Mouse (Mus musculus) Patski (cell line): ENCODE measurements around the gene Trpv1. TPM values are rescaled to one million over a fixed set of nuclear protein-coding genes. Genes with fewer than 3 reads are reported as not detected.

Experiments used
- ATAC-seq: fragments of 100-300 bp; one replicate; pipeline ENCODE4 v1.8.0; 2021
- CTCF ChIA-PET: fragments of 350-600 bp; sonication (Branson Sonifier 250); formaldehyde crosslinking; loops from one replicate; lab custom pipeline; 2022; ENCODE audit warnings: inconsistent platforms; lab: Charles Lee
- POLR2A ChIA-PET: fragments of 350-600 bp; sonication (Branson Sonifier 250); formaldehyde crosslinking; loops from one replicate; lab custom pipeline; 2022; ENCODE audit warnings: antibody characterized with exemption, inconsistent platforms; lab: Charles Lee
- DNase-seq: peaks from one replicate; pipeline ENCODE4 v3.0.0-alpha.2; 2011; ENCODE audit warnings: low read depth, low spot score
- H3K27me3 ChIP-seq: fragments of 371-371 bp; one replicate; pipeline ENCODE4 v1.5.1; 2021
- CTCF ChIP-seq: fragments of 100-300 bp; IDR thresholded peaks from one replicate; pipeline ENCODE4 v1.5.1; 2021
- in situ Hi-C: fragments of 300-500 bp; cut with MboI; formaldehyde crosslinking; loops from 3 replicates; pipeline ENCODE4 v1.11.1; 2018; ENCODE audit warnings: low pct_unique_long_range_greater_than_20kb, mixed read lengths
- polyA plus RNA-seq: library from polyadenylated mRNA; unstranded; gene quantifications from one replicate; pipeline ENCODE4 v1.2.3, GENCODE M21; 2021

The Trpv1 gene
- polyA plus RNA-seq, 1 experiment from 2014 or later, result not detected

- in situ Hi-C loops, result no loop called here
- TF ChIP-seq CTCF, result no peak
- ATAC-seq, result no peak
Observed at GRCm38 (mm10) chr11:73267267-73267666, 33.2 kb downstream of the Trpv1 start, which contains the start of gene Trpv3. Gene Trpv3 (plus strand): TSS chr11:73267388.

DNA sequence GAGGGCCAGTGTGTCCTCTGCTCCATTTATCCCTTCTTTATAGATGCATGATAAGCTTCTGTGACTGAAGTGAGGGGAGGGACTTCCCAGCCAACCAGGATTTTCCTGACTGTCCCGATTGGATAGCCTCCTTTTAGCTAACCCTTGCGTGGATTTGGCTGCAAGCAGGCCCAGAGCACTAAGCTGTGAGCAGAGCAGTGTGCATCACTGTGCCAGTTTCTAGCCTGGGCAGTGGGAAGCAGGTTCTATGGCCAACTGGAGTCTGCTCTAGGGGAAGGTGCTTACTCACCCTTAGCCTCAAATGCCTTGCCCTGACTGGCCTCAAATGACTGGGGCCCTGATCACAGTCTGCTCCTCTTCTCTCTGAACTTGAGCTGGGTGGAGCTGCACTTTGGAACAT, 40.7 kb downstream of the Trpv1 start:
- no peaks in the 10 kb centered on the region for H3K27me3 ChIP-seq
- POLR2A ChIA-PET, result no interaction called here
- no peak for TF ChIP-seq CTCF
- ATAC-seq, result no peak
- CTCF ChIA-PET, result interaction anchor here (0.7 kb wide), 1 partner anchor 18 kb away, joined by 3 read pairs; no protein-coding TSS in a partner anchor
- in situ Hi-C loops, result loop anchor here (25.0 kb wide), 1 partner anchor 1087 kb away; the partner anchor contains the start of genes Olfr411 and Olfr412
- DNase-seq, result no peak

More at GRCm38 (mm10) chr11:73267267-73267666, 33.2 kb downstream of the Trpv1 start, which contains the start of gene Trpv3:
- DNase-seq, result no peak
- ChIA-PET POLR2A (no interaction called here), CTCF (no interaction called here)
- no peaks in the 10 kb centered on the region for H3K27me3 ChIP-seq

GRCm38 (mm10) chr11:73280710-73281109, 46.6 kb downstream of the Trpv1 start:
- in situ Hi-C loops, result loop anchor here (5.0 to 25.0 kb wide), 2 partner anchors 143 to 1082 kb away; partner anchors contain the start of genes Haspin, Olfr411 and Olfr412
- H3K27me3 ChIP-seq, result no peaks in the 10 kb centered on the region
- POLR2A ChIA-PET, result no interaction called here
- ATAC-seq (no peak), DNase-seq (no peak)
- CTCF ChIA-PET, result interaction anchor here (1.1 to 1.9 kb wide), 4 partner anchors 9 to 147 kb away, joined by 3 to 8 read pairs (median 4); no protein-coding TSS in a partner anchor
- no peak for TF ChIP-seq CTCF

GRCm38 (mm10) chr11:73281528-73282027, 47.5 kb downstream of the Trpv1 start:
- DNase-seq (peak; percentile 25), ATAC-seq (peak; percentile 63)
- in situ Hi-C loops, result loop anchor here (5.0 to 25.0 kb wide), 2 partner anchors 144 to 1081 kb away; partner anchors contain the start of genes Haspin, Olfr411 and Olfr412
- POLR2A ChIA-PET, result interaction anchor here (0.6 to 1.2 kb wide), 3 partner anchors 93 to 861 kb away, joined by 3 to 5 read pairs (median 3); no protein-coding TSS in a partner anchor
- TF ChIP-seq CTCF, result peak; percentile 85
- no peaks in the 10 kb centered on the region for H3K27me3 ChIP-seq
- CTCF ChIA-PET, result interaction anchor here (0.6 to 2.1 kb wide), 5 partner anchors 10 to 148 kb away, joined by 3 to 8 read pairs (median 4); no protein-coding TSS in a partner anchor

DNA sequence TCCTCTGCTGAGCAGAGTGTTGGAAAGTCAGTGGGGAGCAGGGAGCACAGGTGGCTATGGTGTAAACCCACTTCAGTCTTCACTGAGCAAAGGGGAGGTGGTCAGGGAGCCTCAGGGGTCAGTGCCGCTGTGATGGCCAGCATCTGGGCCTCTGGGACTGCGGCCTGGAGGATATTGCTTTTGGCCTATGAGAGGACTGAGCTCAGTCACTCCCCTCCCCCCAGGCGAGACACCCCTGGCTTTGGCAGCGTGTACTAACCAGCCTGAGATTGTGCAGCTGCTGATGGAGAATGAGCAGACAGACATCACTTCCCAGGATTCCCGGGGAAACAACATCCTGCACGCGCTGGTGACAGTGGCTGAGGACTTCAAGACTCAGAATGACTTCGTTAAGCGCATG, 49.3 kb downstream of the Trpv1 start:
- DNase-seq (no peak), ATAC-seq (no peak)
- CTCF ChIA-PET, result no interaction called here
- H3K27me3 ChIP-seq, result no peaks in the 10 kb centered on the region
- POLR2A ChIA-PET, result interaction anchor here (0.6 kb wide), 1 partner anchor 72 kb away, joined by 3 read pairs; no protein-coding TSS in a partner anchor
- TF ChIP-seq CTCF, result no peak
- in situ Hi-C loops, result loop anchor here (5.0 to 25.0 kb wide), 2 partner anchors 146 to 1079 kb away; partner anchors contain the start of genes Haspin, Olfr411 and Olfr412

DNA sequence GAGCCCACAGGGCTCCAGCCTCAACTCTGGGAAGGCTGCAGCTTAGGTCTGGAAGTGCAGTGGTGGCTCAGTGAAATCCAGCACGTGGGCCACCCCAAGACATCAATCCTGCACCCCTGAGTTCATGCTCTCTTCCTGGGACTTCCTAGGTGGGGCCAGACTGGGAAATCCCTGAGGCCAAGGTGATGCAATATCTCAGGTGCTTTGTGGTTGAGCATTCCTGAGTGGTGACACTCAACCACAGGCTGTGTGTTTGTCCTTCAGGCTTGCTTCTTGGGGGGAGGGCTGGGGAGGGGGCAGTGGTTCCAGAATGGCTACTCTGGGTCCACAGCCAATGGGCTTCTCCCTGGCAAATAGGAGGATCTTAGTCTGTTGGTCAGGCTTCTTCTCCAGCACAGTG, 49.8 kb downstream of the Trpv1 start:
- in situ Hi-C loops, result loop anchor here (5.0 to 25.0 kb wide), 2 partner anchors 147 to 1078 kb away; partner anchors contain the start of genes Haspin, Olfr411 and Olfr412
- H3K27me3 ChIP-seq, result no peaks in the 10 kb centered on the region
- ChIA-PET CTCF (no interaction called here), POLR2A (no interaction called here)
- ATAC-seq (no peak), DNase-seq (peak; percentile 25)
- no peak for TF ChIP-seq CTCF

GRCm38 (mm10) chr11:73284351-73284750, 50.3 kb downstream of the Trpv1 start:
- DNase-seq, result no peak
- in situ Hi-C loops, result loop anchor here (5.0 to 25.0 kb wide), 2 partner anchors 147 to 1078 kb away; partner anchors contain the start of genes Haspin, Olfr411 and Olfr412
- no peak for ATAC-seq
- ChIA-PET CTCF (no interaction called here), POLR2A (interaction anchor here (0.5 to 0.6 kb wide), 2 partner anchors 56 to 475 kb away, joined by 4 to 5 read pairs; no protein-coding TSS in a partner anchor)
- TF ChIP-seq CTCF, result no peak
- H3K27me3 ChIP-seq, result no peaks in the 10 kb centered on the region

DNA sequence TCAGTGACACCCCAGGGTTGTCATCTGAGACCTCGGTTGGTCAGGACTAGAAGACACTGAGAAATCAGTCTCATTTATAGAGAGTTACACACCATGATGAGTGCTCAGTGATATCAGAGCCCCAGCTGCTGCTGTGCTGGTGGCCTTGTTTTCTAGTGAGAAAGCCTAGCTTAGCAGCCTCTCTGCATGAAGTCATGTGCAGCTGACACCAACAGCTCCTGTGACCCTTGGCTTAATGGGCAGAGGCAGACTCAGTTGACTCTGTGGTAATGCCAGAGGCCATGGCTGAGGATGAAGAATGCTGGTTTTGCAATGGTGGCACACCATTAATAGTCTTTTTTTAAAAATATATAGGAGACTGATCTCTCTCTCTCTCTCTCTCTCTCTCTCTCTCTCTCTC, 55.5 kb downstream of the Trpv1 start:
- no peak for ATAC-seq
- H3K27me3 ChIP-seq, result no peaks in the 10 kb centered on the region
- no peak for TF ChIP-seq CTCF
- no peak for DNase-seq
- in situ Hi-C loops, result loop anchor here (25.0 kb wide), 1 partner anchor 1073 kb away; the partner anchor contains the start of genes Olfr411 and Olfr412
- CTCF ChIA-PET, result no interaction called here
- POLR2A ChIA-PET, result no interaction called here

GRCm38 (mm10) chr11:73303123-73303522, 69.0 kb downstream of the Trpv1 start:
- no peak for TF ChIP-seq CTCF
- CTCF ChIA-PET, result no interaction called here
- POLR2A ChIA-PET, result no interaction called here
- DNase-seq (no peak), ATAC-seq (no peak)
- in situ Hi-C loops, result no loop called here
- H3K27me3 ChIP-seq, result no peaks in the 10 kb centered on the region

Other genes starting within 250 kb of the Trpv1 start
- not detected for gene P2rx1, start 235.2 kb upstream of the Trpv1 start, polyA plus RNA-seq
- 5.1 TPM for gene Camkk1, start 215.3 kb upstream of the Trpv1 start, polyA plus RNA-seq
- gene Ncbp3, start 186.5 kb upstream of the Trpv1 start, polyA plus RNA-seq, result 7.9 TPM
- gene Itgae, start 143.7 kb upstream of the Trpv1 start, polyA plus RNA-seq, result 0.05 TPM
- gene Haspin, start 96.0 kb upstream of the Trpv1 start, polyA plus RNA-seq, result 8.8 TPM
- gene P2rx5, start 73.9 kb upstream of the Trpv1 start, polyA plus RNA-seq, result 6.0 TPM
- gene Emc6, start 57.3 kb upstream of the Trpv1 start, polyA plus RNA-seq, result 79.4 TPM
- gene Tax1bp3, start 57.2 kb upstream of the Trpv1 start, polyA plus RNA-seq, result 157 TPM
- 33.0 TPM for gene Ctns, start 35.2 kb upstream of the Trpv1 start, polyA plus RNA-seq
- 5.6 TPM for gene Shpk, start 34.8 kb upstream of the Trpv1 start, polyA plus RNA-seq
- 0.01 TPM for gene Trpv3, start 33.1 kb downstream of the Trpv1 start, polyA plus RNA-seq
- 1.1 TPM for gene Aspa, start 95.3 kb downstream of the Trpv1 start, polyA plus RNA-seq
- gene Gm49340, start 95.4 kb downstream of the Trpv1 start, polyA plus RNA-seq, result not detected
- 0.09 TPM for gene Spata22, start 95.4 kb downstream of the Trpv1 start, polyA plus RNA-seq
- not detected for gene Olfr20, start 116.5 kb downstream of the Trpv1 start, polyA plus RNA-seq
- gene Olfr376, start 137.0 kb downstream of the Trpv1 start, polyA plus RNA-seq, result not detected
- not detected for gene Olfr1, start 165.3 kb downstream of the Trpv1 start, polyA plus RNA-seq
- gene Olfr378, start 194.2 kb downstream of the Trpv1 start, polyA plus RNA-seq, result not detected
- gene Olfr380, start 223.2 kb downstream of the Trpv1 start, polyA plus RNA-seq, result not detected